Mouse (Mus musculus) heart, postnatal 10 days (tissue): ENCODE results near the gene Ghdc. TPM values are rescaled to one million over a fixed set of nuclear protein-coding genes. Genes with fewer than 3 reads are reported as not detected.
"Not testable (repeated sequence)": the region's sequence is repeated elsewhere in the genome, so short reads cannot be mapped to it uniquely, and the experiment has no call there.

Experiments used
- DNase-seq, 2 experiments: peaks; one replicate each; pipeline ENCODE4 v3.0.0; 2021
- intact Hi-C: fragments of 180-260 bp; cut with DNase I; formaldehyde crosslinking; loops from one replicate; pipeline ENCODE4 v1.15.1; 2025
- total RNA-seq, 2 experiments: library from RNA; stranded (reverse); gene quantifications; 2 replicates each; pipeline ENCODE4 v1.2.3; 2021

Ghdc gene
- total RNA-seq, result 10 to 100 TPM; 10.4 to 12.6 TPM

DNA sequence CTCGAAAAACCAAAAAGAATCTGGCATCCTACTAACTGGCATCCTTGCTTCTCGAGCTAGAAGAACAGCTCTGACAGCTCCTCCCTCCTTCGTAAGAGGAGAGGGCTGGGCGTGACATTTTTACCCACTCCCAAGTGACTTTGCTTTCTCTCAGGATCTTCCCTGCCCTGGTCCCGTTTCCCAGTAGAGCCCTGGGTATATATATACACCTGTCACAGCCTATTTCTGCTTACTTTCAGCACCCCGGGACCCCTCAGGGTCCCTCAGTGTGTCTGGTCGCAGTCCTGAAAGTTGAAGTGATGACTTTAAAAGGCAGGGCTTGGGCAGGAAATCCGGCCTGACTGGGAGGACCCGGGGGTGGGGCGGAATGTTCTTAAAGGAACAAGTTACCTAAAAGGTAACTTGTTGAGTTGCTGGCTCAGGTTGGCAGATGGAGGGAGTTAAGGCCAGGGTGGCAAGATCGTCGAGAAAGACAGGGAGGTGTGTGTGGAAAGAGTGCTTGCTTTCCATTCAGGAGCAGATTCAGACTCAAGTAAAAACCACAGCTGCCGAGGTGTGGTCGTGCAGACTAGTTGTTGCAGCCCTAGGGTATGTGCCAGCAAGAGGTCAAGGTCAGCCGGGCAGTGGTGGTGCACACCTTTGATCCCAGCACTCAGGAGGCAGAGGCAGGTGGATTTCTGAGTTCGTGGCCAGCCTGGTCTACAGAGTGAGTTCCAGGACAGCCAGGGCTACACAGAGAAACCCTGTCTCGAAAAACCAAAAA lies at the start of gene Ghdc:
Ghdc (minus strand) TSS at position 312 of the 763 bp plus-strand sequence.
- intact Hi-C loops, result no loop called here

DNA sequence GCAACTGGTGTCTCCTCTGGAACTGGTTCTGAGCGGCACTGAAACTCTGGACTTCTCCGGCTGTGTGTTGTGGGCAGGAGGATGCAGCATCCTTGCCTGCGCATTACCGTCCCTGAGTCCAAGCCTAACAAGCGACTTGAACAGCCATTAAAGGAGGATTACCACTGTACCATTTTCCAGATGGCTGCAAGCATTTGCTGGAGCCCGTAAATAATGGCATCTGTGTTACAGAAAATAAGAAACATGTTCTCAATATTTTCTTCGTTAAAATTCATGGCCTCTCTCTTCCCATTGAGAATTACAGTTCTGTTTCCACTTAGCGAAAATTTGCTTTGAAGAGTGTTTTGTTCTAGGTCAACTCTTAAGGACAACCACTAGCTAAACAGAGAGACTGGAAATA lies 49.3 kb upstream of the Ghdc start:
- intact Hi-C loops, result no loop called here

More for the DNA sequence above, at the start of gene Ghdc:
- peak; percentile 88 to 91 for DNase-seq

DNA sequence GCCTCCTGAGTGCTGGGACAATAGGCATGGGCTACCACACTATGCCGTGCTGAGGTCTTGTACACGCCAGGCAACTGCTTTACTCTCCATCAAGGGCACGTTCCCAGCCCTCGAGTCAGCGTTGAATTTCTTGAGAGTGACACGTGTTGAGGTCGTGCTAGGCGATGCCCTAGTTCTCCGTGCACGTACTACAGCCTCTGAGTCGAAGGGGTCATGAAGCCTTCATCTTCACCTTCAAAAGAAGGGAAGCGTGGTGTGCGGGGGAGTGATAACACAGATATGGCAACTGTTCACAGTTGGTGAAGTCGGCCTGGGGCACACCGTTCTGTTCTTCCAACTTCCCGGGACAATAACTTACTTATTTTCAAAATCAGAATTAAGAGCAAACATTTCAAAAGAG lies 48.9 kb upstream of the Ghdc start:
- no peak for DNase-seq
- intact Hi-C loops, result no loop called here

More for the DNA sequence above, 49.3 kb upstream of the Ghdc start:
- no peak for DNase-seq

DNA sequence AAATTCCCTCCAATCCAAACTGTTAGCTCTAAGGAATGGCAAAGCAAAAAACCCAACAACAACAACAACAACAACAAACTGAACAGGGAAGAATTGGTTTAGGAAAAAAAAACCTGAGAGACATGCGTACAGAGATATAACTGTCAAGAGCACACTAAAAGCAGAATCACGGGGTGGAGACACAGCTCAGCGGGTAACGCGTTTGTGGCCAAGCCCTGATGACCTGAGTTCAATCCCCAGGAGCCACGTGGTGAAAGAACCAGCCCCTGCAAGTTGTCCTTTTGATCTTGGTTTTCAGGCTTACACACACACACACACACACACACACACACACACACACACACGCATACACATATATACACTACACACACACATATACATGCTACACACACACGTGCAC lies 48.3 kb upstream of the Ghdc start:
- intact Hi-C loops, result no loop called here
- DNase-seq, result no peak

DNA sequence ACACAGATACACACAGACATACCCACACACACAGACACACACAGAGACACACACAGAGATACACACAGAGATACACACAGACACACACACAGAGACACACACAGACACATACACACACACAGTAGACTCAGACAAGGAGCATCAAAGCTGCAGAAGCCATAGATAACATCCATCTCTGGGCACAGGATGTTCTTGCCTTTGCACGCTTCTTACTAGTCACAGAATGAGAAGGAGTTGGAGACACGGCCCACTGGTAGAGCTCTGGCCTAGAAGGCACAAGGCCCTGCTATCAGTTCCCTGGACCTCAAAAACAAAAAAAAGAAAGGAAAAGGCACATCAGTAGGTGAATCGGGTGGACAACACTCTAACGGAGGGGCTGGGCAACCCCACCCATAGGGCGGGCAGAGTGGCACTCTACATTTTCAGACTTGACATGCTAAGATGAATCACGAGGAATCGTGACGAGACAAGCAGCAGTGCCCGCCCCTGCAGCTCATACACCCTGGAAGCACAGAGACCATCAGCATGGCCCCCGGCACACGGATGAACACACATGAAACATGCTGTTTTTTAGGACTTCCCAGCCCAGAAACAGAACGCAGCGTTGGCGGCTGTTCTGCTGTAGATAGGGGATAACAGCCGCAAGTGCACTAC lies 47.7 kb upstream of the Ghdc start:
- intact Hi-C loops, result no loop called here
- DNase-seq, result no peak

DNA sequence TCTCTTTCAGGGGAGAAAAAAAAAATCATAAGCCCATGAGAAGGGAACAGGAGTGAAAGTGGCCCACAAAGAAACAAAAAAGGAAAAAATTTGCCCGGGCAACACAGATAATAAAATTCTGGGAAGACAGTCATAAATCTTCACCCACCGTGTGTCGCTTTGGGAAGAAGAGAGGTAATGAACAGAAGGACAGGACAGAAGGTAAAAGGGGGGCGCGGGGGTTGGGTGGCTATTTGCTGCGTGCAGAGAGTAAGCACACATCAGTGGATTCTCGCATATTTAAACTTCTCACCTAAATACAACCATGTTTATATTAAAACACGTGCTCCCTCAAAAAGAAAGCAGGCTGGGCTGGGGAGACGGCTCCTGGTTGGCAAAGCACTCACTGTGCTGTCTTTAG lies 46.6 kb upstream of the Ghdc start:
- DNase-seq, result no peak
- intact Hi-C loops, result no loop called here

DNA sequence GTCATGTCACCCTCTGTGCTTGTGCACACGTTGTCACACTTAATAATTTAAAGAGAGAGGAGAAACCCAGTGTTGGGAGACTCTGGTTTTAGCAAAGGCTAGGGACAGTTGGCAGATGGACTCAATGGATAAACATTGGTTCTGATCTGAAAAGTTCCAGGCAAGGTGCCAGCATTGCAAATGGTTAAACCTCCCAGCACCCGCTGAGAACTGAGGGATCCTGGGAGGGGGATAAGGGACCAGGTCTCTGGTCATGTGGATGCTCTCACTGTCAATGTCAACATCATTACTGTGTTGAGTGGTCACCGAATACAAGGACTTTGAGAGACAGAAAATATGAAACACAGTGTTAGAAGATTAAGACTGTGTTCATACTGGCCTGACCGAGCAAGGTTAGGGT lies 46.0 kb upstream of the Ghdc start:
- DNase-seq, result no peak
- intact Hi-C loops, result no loop called here

DNA sequence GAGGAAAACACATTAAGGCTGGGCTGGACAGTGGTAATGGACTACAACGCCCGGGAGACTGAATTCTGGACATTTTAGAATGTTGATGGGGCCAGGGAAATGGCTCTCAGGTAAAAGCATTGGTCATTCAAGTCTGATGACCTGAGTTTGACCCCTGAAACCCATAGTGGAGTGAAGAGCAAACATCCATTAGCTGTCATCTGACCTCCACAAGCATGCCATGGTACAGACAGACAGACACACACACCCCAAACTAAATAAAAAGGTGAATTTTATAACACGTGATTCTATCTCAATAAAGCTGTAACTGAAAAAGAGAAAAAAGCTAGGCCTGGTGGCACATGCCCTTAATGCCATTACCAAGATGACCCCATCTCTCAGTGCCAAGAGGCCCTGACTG lies 45.6 kb upstream of the Ghdc start:
- DNase-seq, result no peak
- intact Hi-C loops, result no loop called here

DNA sequence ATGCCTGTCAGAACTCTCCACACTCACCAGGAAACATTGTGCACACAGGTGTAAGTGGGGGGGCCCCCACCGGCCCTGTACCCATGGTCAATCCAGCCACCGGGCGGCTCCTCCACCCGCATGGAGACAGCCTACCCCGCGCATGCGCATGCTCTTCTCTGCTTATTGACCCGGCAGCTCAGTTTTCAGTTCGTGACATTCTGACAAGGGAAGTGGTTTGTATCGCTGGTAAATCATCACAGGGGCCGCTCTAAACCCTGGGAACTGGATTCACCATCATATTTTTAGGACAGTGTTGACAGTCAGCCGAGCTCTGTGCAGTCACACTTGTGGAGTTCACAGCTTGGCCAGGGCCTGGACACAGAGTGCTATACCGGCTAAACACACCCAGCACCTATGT lies 43.7 kb upstream of the Ghdc start:
- intact Hi-C loops, result no loop called here
- DNase-seq, result peak; percentile 81 to 84

DNA sequence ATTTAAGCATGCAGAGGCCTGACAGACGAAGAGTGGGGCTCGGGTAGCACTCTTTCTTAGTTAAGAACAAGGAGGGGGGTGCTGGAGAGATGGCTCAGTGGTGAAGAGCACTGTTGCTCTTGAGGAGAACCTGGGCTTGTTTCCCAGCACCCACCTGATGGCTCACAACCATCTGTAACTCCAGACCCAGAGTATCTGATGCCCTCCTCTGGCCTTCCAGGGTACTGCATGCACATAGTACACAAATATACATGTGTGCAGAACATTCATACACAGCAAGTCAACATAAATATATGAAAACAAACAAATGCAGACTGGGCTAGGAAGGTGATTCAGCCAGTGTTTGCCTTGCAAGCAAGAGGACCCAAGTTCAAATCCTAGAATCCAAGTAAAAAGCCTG lies 40.4 kb upstream of the Ghdc start:
- intact Hi-C loops, result no loop called here
- DNase-seq, result no peak

DNA sequence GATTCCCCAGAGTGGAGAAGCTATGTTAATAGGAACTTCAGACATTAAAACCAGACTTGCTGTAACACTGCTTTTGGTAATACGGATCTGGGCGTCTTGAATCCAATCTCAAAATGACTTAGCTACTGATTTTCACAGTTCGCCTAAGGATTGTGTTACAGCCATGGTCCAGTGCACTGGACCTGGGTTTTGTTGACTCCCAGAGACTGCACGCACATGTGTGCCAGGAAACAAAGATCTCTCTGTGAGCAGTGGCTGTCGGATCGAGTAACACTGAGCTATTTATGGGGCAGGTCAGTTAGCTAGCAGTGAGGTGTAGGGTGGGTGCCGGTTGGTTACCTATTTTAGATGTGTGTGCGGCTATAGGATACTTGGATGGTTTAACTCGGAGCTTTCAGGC lies 39.8 kb upstream of the Ghdc start:
- DNase-seq, result peak in 1 of 2 experiments; percentile 44
- intact Hi-C loops, result no loop called here

DNA sequence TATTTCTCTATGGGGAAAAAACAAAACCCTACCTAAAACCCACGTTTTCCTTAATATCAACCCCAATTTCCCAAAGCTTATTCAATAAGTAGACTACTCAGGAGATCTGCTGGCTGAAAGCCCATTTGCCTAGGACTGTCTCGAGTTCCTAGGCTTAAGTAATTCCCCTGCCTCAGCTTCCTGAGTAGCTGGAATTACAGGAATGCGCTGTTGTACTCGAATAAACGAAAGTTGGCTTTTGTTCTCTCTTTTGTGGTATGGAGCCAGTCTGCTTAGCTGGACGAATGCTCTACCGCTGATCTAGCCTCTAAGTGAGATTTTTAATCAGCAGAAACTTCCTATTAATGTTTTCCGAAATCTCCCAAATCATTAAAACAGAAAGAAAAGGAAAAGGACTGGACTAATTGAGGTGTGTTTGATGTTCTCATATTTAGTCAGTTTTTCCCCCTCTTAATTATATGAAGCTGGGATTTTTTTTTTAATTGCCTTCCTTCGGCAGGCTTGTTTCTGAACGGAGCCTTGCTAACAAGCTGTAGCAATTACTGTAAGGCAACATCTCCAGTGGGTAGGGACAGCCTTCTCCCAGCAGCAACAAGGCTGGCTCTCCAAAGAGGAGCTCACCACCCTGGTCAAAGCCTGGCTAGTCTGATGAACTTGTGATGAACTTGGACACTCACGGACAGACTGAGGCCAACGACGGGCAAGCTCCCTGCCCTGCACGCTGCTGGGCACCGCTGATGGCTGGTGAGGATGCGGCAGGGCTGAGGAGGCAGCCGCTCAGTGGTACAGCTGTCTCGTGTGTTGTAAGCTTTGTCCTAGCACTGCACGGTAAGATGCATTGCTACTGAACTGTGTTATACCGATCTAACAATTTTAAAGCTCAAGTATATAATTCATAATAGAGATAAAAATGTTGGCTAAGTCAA lies 35.9 kb upstream of the Ghdc start:
- DNase-seq, result no peak
- intact Hi-C loops, result no loop called here

DNA sequence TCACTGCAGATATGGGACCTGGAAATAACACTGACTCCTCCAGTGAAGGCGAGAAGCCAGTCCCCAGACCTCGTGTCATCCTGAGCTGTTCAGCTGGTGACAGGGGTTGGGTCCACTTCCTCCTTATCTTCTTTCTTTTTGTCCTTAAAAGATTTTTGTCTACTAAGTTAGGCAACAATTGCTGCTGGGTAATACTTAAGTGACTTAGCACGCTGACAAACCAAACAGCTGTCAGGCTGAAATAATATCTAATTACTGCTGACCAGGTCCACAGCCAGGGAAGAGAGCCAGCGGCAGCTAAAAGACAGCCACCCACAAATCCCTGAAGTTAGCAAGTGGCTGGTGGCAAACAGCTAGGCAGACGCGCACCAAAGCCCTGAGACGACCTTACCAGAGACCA lies 34.8 kb upstream of the Ghdc start:
- peak; percentile 57 to 62 for DNase-seq
- intact Hi-C loops, result no loop called here

DNA sequence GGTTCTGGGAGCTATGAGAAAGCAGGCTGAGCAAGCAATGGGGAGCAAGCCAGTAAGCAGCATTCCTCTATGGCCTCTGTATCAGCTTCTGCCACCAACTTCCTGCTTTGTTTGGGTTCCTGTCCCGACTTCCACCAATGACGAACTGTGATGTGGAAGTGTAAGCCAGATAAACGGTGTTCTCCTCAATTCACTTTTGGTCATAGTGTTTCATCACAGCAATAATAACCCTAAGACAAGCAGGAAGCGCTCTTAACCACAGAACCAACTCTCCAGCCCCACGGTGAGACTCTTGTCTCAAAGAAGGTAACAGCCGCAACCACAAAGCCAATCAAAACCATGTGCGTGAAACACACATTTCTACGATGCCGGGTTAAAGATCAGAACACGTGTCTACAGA lies 33.7 kb upstream of the Ghdc start:
- intact Hi-C loops, result no loop called here
- DNase-seq, result no peak

DNA sequence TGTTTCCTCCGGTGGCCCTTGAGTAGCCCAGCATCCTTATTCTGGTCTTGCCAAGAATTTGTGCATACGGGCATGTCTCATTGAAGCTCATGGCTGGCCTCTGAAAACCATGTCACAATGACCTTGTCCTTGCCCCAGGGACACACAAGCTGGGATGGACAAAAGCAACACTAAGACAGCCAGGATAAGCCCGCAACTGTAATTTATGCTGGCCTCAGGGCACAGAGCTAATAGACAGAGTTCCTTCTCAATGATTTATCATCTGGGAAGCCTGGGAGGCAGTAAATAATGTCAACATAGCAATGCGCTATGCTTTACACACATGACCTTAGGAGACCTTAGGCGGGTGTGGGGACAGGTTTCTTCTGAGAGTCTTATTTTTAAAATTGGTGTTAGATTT lies 28.7 kb upstream of the Ghdc start:
- intact Hi-C loops, result no loop called here

DNA sequence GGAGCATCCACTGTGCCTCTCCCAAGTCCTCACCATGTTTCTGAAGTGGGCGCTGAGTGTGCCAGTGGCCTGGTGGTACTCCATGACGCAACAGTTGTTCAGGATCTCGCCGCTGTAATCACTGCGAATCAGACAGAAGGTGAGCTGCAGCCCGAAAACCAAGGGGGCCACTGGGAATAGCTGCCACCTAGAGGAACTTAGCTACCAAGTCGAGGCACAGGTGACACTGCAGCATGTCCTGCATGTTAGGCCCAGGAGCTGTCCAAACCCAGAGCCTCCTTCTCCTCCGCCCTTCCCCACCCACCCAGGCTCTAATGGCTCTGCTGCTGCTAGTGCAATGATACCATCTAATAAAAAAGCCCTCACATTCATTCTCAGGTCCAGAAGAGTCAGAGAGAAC lies 25.8 kb upstream of the Ghdc start:
- no peak for DNase-seq
- intact Hi-C loops, result no loop called here

More for the DNA sequence above, 28.7 kb upstream of the Ghdc start:
- no peak for DNase-seq

DNA sequence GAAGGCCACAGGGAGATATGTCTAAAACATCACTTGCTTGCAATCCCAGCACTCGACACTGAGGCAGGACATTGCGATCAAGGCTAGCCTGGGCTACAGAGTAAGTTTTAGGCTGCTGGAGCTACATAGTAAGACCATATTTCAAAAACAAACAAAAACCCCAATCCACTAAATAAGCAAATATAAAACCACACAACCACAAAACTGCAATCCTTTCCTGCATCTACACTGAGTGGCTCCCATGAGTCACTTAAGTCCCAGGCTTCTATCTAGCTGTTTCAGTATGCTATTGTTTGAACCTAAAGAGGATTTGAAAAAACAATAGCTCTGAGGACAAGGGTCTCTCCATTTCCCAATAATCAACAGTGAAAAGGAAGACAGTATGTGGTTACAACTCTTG lies 24.6 kb upstream of the Ghdc start:
- intact Hi-C loops, result no loop called here
- no peak for DNase-seq

DNA sequence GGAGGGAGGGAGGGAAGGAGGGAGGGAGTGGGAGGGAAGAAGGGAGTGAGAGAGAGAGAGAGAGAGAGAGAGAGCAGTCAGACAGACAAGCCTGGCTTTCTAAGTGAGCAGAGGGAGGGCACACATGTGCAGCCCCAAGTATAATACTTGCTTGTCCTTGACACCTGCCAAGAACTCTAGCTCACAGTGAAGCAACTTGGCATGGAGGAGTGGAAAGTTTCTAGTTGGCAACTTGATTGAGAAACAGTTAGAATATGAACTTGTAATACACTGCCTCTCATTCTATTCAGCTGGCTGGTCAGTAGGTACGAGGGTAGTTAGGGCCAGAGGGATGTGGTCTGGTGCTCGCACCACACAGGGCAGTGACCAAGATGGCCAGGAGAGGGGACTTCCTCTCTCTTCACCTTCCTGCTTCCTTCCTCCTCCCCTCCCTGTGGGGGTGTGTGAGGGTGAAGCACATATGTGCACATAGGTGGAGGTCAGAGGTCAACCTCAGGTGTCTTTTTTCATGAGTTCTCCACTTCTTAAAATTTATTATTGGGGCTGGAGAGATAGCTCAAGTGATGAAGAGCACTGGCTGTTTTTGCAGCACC lies 20.8 kb upstream of the Ghdc start:
- peak; percentile 66 to 76 for DNase-seq
- intact Hi-C loops, result no loop called here

DNA sequence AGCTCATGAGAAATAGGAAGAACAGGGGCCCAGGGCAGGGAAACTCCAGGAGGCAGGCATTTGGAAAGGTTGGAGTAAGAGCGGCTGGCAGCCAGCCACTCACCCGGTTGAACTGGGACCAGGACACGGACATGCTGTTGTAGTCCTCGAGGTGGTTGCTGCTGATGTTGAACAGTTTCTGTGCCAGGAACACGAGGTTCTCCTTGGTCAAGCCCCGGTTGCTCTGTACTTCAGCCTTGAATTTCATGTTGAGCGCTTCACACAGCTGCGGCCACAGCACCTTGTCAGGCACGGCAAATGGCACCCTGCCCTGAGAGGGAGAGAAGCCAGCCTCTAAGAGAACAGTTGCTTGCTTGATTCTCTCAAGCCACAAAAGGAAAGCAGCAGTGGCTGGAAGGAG lies 19.9 kb upstream of the Ghdc start:
- peak; percentile 75 to 76 for DNase-seq
- intact Hi-C loops, result not testable (repeated sequence)

DNA sequence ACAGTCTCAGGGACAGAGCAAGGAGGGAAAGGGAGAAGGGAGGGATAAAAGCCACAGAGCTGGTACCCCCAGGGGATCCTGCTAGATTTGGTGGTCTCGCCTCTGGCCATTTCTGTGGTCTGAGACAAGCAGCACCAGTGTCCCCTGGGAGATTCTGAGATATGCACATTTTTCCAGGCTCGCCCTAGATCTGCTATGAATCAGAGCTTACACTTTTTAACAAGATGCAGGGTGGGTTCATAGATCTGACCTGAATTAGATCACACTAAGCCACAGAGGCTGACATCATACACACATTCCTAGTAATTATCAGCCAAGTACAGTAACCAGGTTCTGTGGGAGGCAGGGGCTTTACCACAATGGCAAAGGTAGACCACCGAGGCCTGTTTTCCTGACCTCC lies 18.9 kb upstream of the Ghdc start:
- DNase-seq, result no peak
- intact Hi-C loops, result no loop called here

DNA sequence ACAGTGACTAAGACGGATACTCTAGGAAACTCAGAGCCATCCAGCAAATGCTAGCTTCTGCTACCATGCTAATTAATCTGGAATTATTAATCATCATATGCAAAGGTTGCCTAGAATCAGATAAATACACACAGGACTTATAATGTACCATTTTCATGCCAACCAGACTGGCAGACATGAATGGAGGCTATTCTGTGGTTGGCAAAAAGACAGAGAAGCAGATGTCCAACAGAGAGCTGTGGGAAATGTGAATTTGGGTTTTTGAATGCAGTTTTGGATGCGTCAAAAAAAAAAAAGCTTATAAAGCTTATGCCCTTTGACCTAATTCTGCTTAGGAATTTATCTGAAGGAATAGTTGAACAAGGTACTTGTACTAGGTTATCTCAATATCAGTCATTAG lies 15.0 kb upstream of the Ghdc start:
- intact Hi-C loops, result no loop called here
- DNase-seq, result no peak
